7 mouse cellular contexts compared by ENCODE assay signal in the genomic region with DNA sequence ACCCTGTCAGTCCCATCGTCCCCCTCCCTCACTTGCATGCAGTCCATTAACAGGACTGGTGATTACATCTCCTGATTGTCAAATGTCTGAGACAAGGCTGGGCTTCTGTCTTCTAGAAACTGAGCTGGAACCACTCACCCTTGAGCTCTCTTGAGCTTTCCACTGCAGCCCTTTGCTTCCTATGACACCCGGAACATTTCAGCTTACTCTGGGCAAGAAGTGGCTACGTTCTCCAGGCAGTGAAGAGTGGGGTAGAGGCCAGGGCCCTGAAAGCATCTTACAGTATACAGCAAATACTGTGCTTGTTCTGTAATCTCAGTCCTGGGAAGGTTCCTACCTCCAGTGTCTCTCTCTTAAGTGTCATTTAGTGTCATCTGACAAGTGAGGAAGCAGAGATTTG. TPM values are rescaled to one million over a fixed set of nuclear protein-coding genes. Genes with fewer than 3 reads are reported as not detected.
DNase-seq lines count a peak whose midpoint lies in the region; ATAC-seq lines count a peak whose summit lies in the region.

No protein-coding gene starts in this region.

- no peaks in the 10 kb centered on the region; the same call in 1 of the 2 replicates for H3K36me3 ChIP-seq in forebrain, embryonic 10.5 days (replicated peaks)
- H3K36me3 ChIP-seq in limb, embryonic 15.5 days: peaks cover 2% of the 10 kb centered on the region; the same call in 1 of the 2 replicates
- no peaks in the 10 kb centered on the region for H3K36me3 ChIP-seq in stomach, embryonic 16.5 days (ENCODE audit: control insufficient read depth, insufficient read depth, low read length)

- H3K9ac ChIP-seq in limb, embryonic 15.5 days: peak overlapping the region; percentile 80; the same call in 1 of the 2 replicates
- peak overlapping the region; percentile 93 for H3K9ac ChIP-seq in stomach, embryonic 16.5 days (ENCODE audit: low read length)

- ATAC-seq in limb, embryonic 15.5 days (ENCODE audit: insufficient number of reproducible peaks, low FRiP score, low TSS enrichment, low read depth): no peak
- peak; percentile 22; the same call in 1 of the 2 replicates for ATAC-seq in stomach, embryonic 16.5 days (ENCODE audit: insufficient read depth, low FRiP score)

- H3K9me3 ChIP-seq in forebrain, embryonic 10.5 days: no peaks in the 10 kb centered on the region
- H3K9me3 ChIP-seq in limb, embryonic 15.5 days: no peaks in the 10 kb centered on the region
- H3K9me3 ChIP-seq in stomach, embryonic 16.5 days (replicated peaks; ENCODE audit: control insufficient read depth, low read length): no peaks in the 10 kb centered on the region

- peaks cover 21% of the 10 kb centered on the region for H3K4me1 ChIP-seq in forebrain, embryonic 10.5 days
- peaks cover 5% of the 10 kb centered on the region for H3K4me1 ChIP-seq in limb, embryonic 15.5 days
- peaks cover 10% of the 10 kb centered on the region for H3K4me1 ChIP-seq in stomach, embryonic 16.5 days (ENCODE audit: control insufficient read depth, insufficient read depth, low read length)

- 35% methylated on average over 3 of the region's 3 CpGs for WGBS in forebrain, embryonic 10.5 days
- 23% methylated on average over 3 of the region's 3 CpGs for WGBS in limb, embryonic 15.5 days
- 16% methylated on average over 3 of the region's 3 CpGs for WGBS in stomach, embryonic 16.5 days

- peak overlapping the region; percentile 82 for H3K4me3 ChIP-seq in forebrain, embryonic 10.5 days
- H3K4me3 ChIP-seq in limb, embryonic 15.5 days: peak overlapping the region; percentile 75
- H3K4me3 ChIP-seq in stomach, embryonic 16.5 days (replicated peaks; ENCODE audit: low read length): peak overlapping the region; percentile 90

- DNase-seq in spleen, adult 12 weeks (ENCODE audit: low spot score): peak; percentile 5
- no peak for DNase-seq in spleen, postnatal 4 days (ENCODE audit: low spot score in 2 of 2)
- no peak for DNase-seq in forebrain, embryonic 10.5 days (ENCODE audit: extremely low spot score, low spot score)
- DNase-seq in adrenal gland, adult 18-20 months (ENCODE audit: low spot score in 2 of 2): no peak
- no peak for DNase-seq in gastrocnemius, adult 8-10 months (ENCODE audit: low spot score in 2 of 2)

- H3K4me2 ChIP-seq in limb, embryonic 15.5 days: peak overlapping the region; percentile 70
- H3K4me2 ChIP-seq in stomach, embryonic 16.5 days (ENCODE audit: low read depth, low read length): peak overlapping the region; percentile 66

- H3K27me3 ChIP-seq in forebrain, embryonic 10.5 days (ENCODE audit: poor library complexity, severe bottlenecking): no peaks in the 10 kb centered on the region
- no peaks in the 10 kb centered on the region for H3K27me3 ChIP-seq in limb, embryonic 15.5 days
- H3K27me3 ChIP-seq in stomach, embryonic 16.5 days (ENCODE audit: control insufficient read depth, insufficient read depth, low read length): no peaks in the 10 kb centered on the region

- peak overlapping the region; percentile 93 for H3K27ac ChIP-seq in forebrain, embryonic 10.5 days
- H3K27ac ChIP-seq in limb, embryonic 15.5 days: peak overlapping the region; percentile 86
- peak overlapping the region; percentile 91 for H3K27ac ChIP-seq in stomach, embryonic 16.5 days (ENCODE audit: low read length)

RNA-seq across cellular contexts. Expression of gene Gnpnat1, which starts 15.5 kb away (rescaled TPM):
- 41.1 and 45.9 TPM in 2 replicates for polyA plus RNA-seq in forebrain, embryonic 10.5 days (2016; fragmentation: Nextera tagmentation; extraction: Ambion mirVana)
- polyA plus RNA-seq in limb, embryonic 15.5 days (2015; fragmentation: Nextera tagmentation; extraction: Ambion mirVana): 41.9 and 45.8 TPM in 2 replicates
- 45.5 and 55.1 TPM in 2 replicates for polyA plus RNA-seq in stomach, embryonic 16.5 days (2015; fragmentation: Nextera tagmentation; extraction: Ambion mirVana)
- total RNA-seq in adrenal gland, adult 18-20 months (2021): 10 to 100 TPM; 29.3 to 35.8 TPM
- 10 to 100 TPM in 1 of 4 experiments, 1 to 10 TPM in 3; 7.2 to 10.8 (median 9.7) TPM for total RNA-seq in gastrocnemius, adult 8-10 months (2022)

RNA-seq across cellular contexts. Expression of gene Styx, which starts 38.3 kb away (rescaled TPM):
- polyA plus RNA-seq in forebrain, embryonic 10.5 days (2016; fragmentation: Nextera tagmentation; extraction: Ambion mirVana): 37.0 and 38.2 TPM in 2 replicates
- polyA plus RNA-seq in limb, embryonic 15.5 days (2015; fragmentation: Nextera tagmentation; extraction: Ambion mirVana): 59.8 and 67.0 TPM in 2 replicates
- 39.3 and 46.1 TPM in 2 replicates for polyA plus RNA-seq in stomach, embryonic 16.5 days (2015; fragmentation: Nextera tagmentation; extraction: Ambion mirVana)
- 10 to 100 TPM; 22.4 to 23.4 TPM for total RNA-seq in adrenal gland, adult 18-20 months (2021)
- 100 to 1,000 TPM in 1 of 4 experiments, 10 to 100 TPM in 3; 78.0 to 102 (median 92.9) TPM for total RNA-seq in gastrocnemius, adult 8-10 months (2022)

RNA-seq across cellular contexts. Expression of gene Psmc6, which starts 59.6 kb away (rescaled TPM):
- polyA plus RNA-seq in forebrain, embryonic 10.5 days (2016; fragmentation: Nextera tagmentation; extraction: Ambion mirVana): 211 and 220 TPM in 2 replicates
- 131 and 134 TPM in 2 replicates for polyA plus RNA-seq in limb, embryonic 15.5 days (2015; fragmentation: Nextera tagmentation; extraction: Ambion mirVana)
- 128 and 138 TPM in 2 replicates for polyA plus RNA-seq in stomach, embryonic 16.5 days (2015; fragmentation: Nextera tagmentation; extraction: Ambion mirVana)
- total RNA-seq in adrenal gland, adult 18-20 months (2021): 100 to 1,000 TPM; 125 to 126 TPM
- total RNA-seq in gastrocnemius, adult 8-10 months (2022): 100 to 1,000 TPM in 1 of 4 experiments, 10 to 100 TPM in 3; 91.2 to 102 (median 96.4) TPM
